Mouse (Mus musculus): ENCODE measurements around the gene Chrnb4. TPM values are rescaled to one million over a fixed set of nuclear protein-coding genes. Genes with fewer than 3 reads are reported as not detected.

Chrnb4 gene
- polyA plus RNA-seq, 1 experiment: 2.0 TPM

DNA sequence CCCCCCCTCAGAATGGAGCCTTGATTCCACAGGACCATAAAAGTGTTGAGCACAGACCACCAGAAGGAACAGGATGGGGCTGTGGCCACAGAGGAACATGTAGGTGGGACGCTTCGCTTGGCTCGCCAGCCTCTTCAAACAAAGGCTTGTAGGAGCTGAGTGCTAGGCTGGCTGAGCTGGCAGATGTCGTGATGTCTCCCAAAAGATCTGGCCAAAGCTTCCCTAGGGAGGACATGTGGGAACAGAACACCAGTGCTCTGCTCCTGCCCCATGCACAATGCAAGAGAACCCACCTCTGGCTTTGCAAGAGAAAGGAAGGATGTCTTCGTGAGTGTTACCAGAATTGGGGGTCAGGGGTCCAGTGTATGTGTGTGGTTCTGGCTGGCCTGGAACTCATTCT, 25.3 kb downstream of the Chrnb4 start:
- TF ChIP-seq POLR2A (IDR thresholded peaks at IDR 0.05; ENCODE audit: low read depth, low read length) (no peak), CTCF (IDR thresholded peaks at IDR 0.05; ENCODE audit: extremely low read depth, insufficient read length, insufficient replicate concordance, low read depth, low read length) (no peak)
- H3K4me3 ChIP-seq (ENCODE audit: low read depth, low read length): no peak overlapping the region
- no peak overlapping the region for H3K27ac ChIP-seq (ENCODE audit: insufficient read depth, low read depth, low read length)
- H3K36me3 ChIP-seq (ENCODE audit: control insufficient read depth, insufficient read depth, low read length): no peaks in the 10 kb centered on the region
- peaks cover 18% of the 10 kb centered on the region for H3K27me3 ChIP-seq (ENCODE audit: control insufficient read depth, insufficient read depth, low read length)
- peaks cover 2% of the 10 kb centered on the region; the same call in 1 of the 2 replicates for H3K4me1 ChIP-seq (ENCODE audit: control insufficient read depth, insufficient read depth, insufficient read length, low read length)
- 71% methylated on average over 5 of the region's 5 CpGs for WGBS

DNA sequence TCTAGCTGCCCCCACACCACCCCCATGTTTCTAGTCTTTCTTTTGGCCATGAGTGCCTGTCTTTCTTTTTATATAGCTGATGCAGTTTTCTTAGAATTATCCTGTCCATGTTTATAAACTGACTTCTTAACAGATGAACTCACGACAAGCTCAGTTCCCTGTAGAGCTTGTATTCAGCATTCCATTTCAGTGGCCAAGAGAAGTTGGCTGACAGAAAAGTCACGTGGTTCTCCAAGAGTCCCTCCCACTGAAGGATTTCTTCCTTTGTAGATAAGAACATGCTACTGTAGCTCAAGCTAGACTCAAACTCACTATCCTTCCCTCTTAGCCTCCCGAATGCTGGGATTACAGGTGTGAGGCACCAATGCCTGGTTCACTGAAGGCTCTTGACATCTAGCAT, 31.7 kb downstream of the Chrnb4 start:
- H3K4me1 ChIP-seq (ENCODE audit: control insufficient read depth, insufficient read depth, insufficient read length, low read length): no peaks in the 10 kb centered on the region
- no peaks in the 10 kb centered on the region for H3K36me3 ChIP-seq (ENCODE audit: control insufficient read depth, insufficient read depth, low read length)
- no peaks in the 10 kb centered on the region for H3K27me3 ChIP-seq (ENCODE audit: control insufficient read depth, insufficient read depth, low read length)
- H3K27ac ChIP-seq (ENCODE audit: insufficient read depth, low read depth, low read length): no peak overlapping the region
- no peak for TF ChIP-seq CTCF (IDR thresholded peaks at IDR 0.05; ENCODE audit: extremely low read depth, insufficient read length, insufficient replicate concordance, low read depth, low read length)
- no peak for TF ChIP-seq POLR2A (IDR thresholded peaks at IDR 0.05; ENCODE audit: low read depth, low read length)
- no peak overlapping the region for H3K4me3 ChIP-seq (ENCODE audit: low read depth, low read length)
- 49% methylated on average over 3 of the region's 3 CpGs for WGBS

DNA sequence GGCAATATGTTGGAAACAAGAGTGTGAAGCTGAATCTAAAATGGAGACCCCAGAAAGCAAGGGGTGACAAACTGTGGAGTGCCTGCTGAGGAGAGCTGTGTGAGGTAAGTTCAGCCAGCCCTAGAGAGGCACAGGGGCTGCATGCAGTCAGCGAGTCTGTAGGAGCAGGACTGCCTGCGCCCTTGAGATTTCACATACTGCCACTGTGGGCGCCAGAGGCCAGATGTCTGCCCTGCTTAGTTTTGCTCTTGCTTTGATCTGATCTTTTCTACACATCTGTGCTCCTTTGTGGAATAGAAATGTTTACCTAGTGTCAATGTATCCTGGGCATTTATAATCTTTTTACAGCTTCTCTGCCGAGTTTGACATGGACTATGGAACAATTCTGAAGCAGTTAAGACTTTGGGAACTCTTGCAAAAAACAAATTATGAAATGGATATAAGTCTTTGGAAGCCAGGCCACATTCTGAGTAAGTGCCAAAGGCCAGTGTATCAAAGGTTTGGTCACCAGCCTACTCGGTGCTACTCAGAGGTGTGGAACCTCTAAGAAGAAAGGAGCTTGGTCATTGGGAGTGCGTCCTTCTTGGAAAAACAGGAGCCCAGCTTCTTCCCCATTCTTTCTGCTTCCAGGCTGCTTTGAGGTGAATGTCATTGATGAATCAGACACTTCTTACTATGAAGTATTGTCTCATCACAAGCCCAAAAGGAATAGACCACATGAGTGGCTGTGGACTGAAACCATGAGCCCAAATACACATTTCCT, 37.8 kb downstream of the Chrnb4 start:
- 28% methylated on average over 6 of the region's 6 CpGs for WGBS
- no peaks in the 10 kb centered on the region for H3K4me1 ChIP-seq (ENCODE audit: control insufficient read depth, insufficient read depth, insufficient read length, low read length)
- no peak overlapping the region for H3K27ac ChIP-seq (ENCODE audit: insufficient read depth, low read depth, low read length)
- H3K4me3 ChIP-seq (ENCODE audit: low read depth, low read length): no peak overlapping the region
- H3K36me3 ChIP-seq (ENCODE audit: control insufficient read depth, insufficient read depth, low read length): no peaks in the 10 kb centered on the region
- TF ChIP-seq POLR2A (IDR thresholded peaks at IDR 0.05; ENCODE audit: low read depth, low read length) (no peak), CTCF (IDR thresholded peaks at IDR 0.05; ENCODE audit: extremely low read depth, insufficient read length, insufficient replicate concordance, low read depth, low read length) (no peak)
- no peaks in the 10 kb centered on the region for H3K27me3 ChIP-seq (ENCODE audit: control insufficient read depth, insufficient read depth, low read length)

DNA sequence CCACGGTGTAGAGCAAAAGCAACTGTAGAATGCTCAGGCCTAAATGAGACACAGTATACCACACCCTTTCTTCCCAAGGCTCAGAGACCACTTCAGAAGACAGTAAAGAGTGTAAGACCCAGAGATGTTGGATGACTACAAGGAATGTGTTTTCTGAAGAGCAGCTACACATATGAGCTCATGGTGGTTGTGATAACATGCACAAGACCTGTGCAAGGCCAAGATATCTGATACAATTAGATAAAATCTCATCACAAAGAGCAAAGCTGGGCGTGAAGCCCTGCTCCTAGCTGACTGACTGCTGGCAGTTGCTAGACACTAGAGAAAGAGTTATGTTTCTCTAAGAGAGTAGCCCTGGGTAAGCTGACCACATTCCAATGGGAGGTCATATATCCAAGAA, 38.9 kb downstream of the Chrnb4 start:
- TF ChIP-seq POLR2A (IDR thresholded peaks at IDR 0.05; ENCODE audit: low read depth, low read length): no peak
- no peak for TF ChIP-seq CTCF (IDR thresholded peaks at IDR 0.05; ENCODE audit: extremely low read depth, insufficient read length, insufficient replicate concordance, low read depth, low read length)
- H3K4me1 ChIP-seq (ENCODE audit: control insufficient read depth, insufficient read depth, insufficient read length, low read length): no peaks in the 10 kb centered on the region

DNA sequence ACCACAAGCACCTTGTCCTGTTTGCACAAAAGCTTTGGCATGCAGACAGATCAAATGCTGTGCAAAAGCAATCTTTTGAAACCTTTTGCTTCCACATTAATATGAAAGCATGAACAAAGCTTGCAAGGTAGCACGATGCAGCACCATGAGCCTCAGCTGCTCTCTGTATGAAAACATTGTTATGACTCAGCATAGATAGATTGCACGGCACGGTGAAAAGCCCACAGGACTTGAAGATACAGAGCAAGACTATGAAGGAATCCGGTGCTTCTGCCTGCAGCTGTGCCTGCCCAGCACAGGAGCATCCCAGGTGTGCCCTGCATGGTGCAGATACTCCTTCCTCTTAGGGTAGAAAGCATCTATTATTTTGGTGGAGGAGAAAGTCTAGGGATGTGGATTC, 45.0 kb downstream of the Chrnb4 start:
- H3K27ac ChIP-seq (ENCODE audit: insufficient read depth, low read depth, low read length): no peak overlapping the region
- no peaks in the 10 kb centered on the region for H3K4me1 ChIP-seq (ENCODE audit: control insufficient read depth, insufficient read depth, insufficient read length, low read length)
- no peak overlapping the region for H3K4me3 ChIP-seq (ENCODE audit: low read depth, low read length)
- 56% methylated on average over 4 of the region's 4 CpGs for WGBS
- H3K36me3 ChIP-seq (ENCODE audit: control insufficient read depth, insufficient read depth, low read length): no peaks in the 10 kb centered on the region
- TF ChIP-seq POLR2A (IDR thresholded peaks at IDR 0.05; ENCODE audit: low read depth, low read length) (no peak), CTCF (IDR thresholded peaks at IDR 0.05; ENCODE audit: extremely low read depth, insufficient read length, insufficient replicate concordance, low read depth, low read length) (no peak)
- no peaks in the 10 kb centered on the region for H3K27me3 ChIP-seq (ENCODE audit: control insufficient read depth, insufficient read depth, low read length)

More for the DNA sequence above, 38.9 kb downstream of the Chrnb4 start:
- Histone ChIP-seq H3K27ac (ENCODE audit: insufficient read depth, low read depth, low read length) (no peak overlapping the region), H3K27me3 (ENCODE audit: control insufficient read depth, insufficient read depth, low read length) (no peaks in the 10 kb centered on the region), H3K4me3 (ENCODE audit: low read depth, low read length) (no peak overlapping the region), H3K36me3 (ENCODE audit: control insufficient read depth, insufficient read depth, low read length) (no peaks in the 10 kb centered on the region)
- WGBS: 77% methylated on average over 2 of the region's 2 CpGs

DNA sequence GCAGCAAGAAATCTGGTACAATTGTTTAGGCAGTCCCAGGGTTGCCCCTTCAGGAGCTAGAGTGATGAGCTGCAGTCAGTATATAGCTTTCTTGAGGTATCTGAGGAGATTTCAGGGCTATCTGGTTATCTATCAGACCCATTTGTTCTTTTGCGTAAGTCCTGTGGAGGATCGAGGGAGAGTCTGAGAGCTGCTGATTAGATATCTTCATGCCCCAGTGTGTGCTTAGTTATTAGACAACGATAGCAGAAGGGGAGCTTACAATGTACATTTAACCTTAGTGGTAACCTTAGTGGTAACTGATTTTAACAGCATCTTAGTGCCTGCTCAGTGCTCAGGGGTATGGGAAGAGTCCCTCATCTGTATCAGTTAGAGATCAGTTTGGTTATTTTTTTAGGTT, 52.9 kb downstream of the Chrnb4 start:
- TF ChIP-seq POLR2A (IDR thresholded peaks at IDR 0.05; ENCODE audit: low read depth, low read length) (no peak), CTCF (IDR thresholded peaks at IDR 0.05; ENCODE audit: extremely low read depth, insufficient read length, insufficient replicate concordance, low read depth, low read length) (no peak)
- Histone ChIP-seq H3K36me3 (ENCODE audit: control insufficient read depth, insufficient read depth, low read length) (no peaks in the 10 kb centered on the region), H3K4me3 (ENCODE audit: low read depth, low read length) (no peak overlapping the region), H3K27me3 (ENCODE audit: control insufficient read depth, insufficient read depth, low read length) (no peaks in the 10 kb centered on the region), H3K4me1 (ENCODE audit: control insufficient read depth, insufficient read depth, insufficient read length, low read length) (no peaks in the 10 kb centered on the region), H3K27ac (ENCODE audit: insufficient read depth, low read depth, low read length) (no peak overlapping the region)
- 48% methylated on average over 3 of the region's 3 CpGs for WGBS

DNA sequence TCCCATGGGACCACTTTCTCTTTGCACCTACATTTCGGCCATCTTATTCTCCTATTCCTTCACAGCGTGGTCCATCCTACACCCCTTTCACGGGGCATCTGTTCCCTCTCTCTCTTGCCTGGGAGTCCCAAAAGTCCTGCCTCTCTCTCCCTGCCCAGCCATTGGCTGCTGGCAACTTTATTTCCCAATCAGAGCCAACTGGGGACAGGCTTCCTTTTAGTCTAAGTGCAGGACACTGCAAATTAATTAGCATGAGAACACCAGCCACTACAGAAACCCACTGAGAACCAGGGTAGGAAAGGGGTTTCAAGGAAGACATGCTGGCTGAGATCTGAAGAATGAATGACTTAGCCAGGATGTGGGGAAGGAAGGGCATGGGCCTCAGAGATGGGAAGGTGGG, 54.2 kb downstream of the Chrnb4 start:
- Histone ChIP-seq H3K4me3 (ENCODE audit: low read depth, low read length) (no peak overlapping the region), H3K27ac (ENCODE audit: insufficient read depth, low read depth, low read length) (no peak overlapping the region), H3K27me3 (ENCODE audit: control insufficient read depth, insufficient read depth, low read length) (no peaks in the 10 kb centered on the region), H3K4me1 (ENCODE audit: control insufficient read depth, insufficient read depth, insufficient read length, low read length) (no peaks in the 10 kb centered on the region), H3K36me3 (ENCODE audit: control insufficient read depth, insufficient read depth, low read length) (no peaks in the 10 kb centered on the region)
- no peak for TF ChIP-seq CTCF (IDR thresholded peaks at IDR 0.05; ENCODE audit: extremely low read depth, insufficient read length, insufficient replicate concordance, low read depth, low read length)
- TF ChIP-seq POLR2A (IDR thresholded peaks at IDR 0.05; ENCODE audit: low read depth, low read length): no peak
- WGBS: 63% methylated on average over 3 of the region's 3 CpGs
